Mouse (Mus musculus) MEL (cell line): ENCODE results near the gene Naga.

ENCODE experiments used
- EP300 ChIP-seq, 2 experiments: IDR thresholded peaks; 2 replicates each; pipeline ENCODE4 v1.6.1; 2011; ENCODE audit warnings: improper control_type of control experiment in 2 of 2, low read length in 2 of 2, low read depth in 1 of 2, mild to moderate bottlenecking in 1 of 2
- GATA1 ChIP-seq: IDR thresholded peaks from 2 replicates; pipeline ENCODE4 v1.6.1; 2011; ENCODE audit warnings: low read depth, low read length, improper control_type of control experiment
- KAT2A ChIP-seq: conservative IDR thresholded peaks from 2 replicates; pipeline ENCODE4 v1.6.1; 2012; ENCODE audit warnings: low read depth, low read length, improper control_type of control experiment, inconsistent platforms
- MYB ChIP-seq: IDR thresholded peaks from 2 replicates; pipeline ENCODE4 v1.6.1; 2011; ENCODE audit warnings: mild to moderate bottlenecking, low read depth, low read length, improper control_type of control experiment
- POLR2AphosphoS5 ChIP-seq: IDR thresholded peaks from 2 replicates; pipeline ENCODE4 v1.6.1; 2012; ENCODE audit warnings: low read depth, borderline replicate concordance, mild to moderate bottlenecking, inconsistent platforms, low read length, moderate library complexity, mixed read lengths
- ZC3H11A ChIP-seq: IDR thresholded peaks from 2 replicates; pipeline ENCODE4 v1.6.1; 2012; ENCODE audit warnings: low read depth, mild to moderate bottlenecking, inconsistent platforms, low read length, improper control_type of control experiment
- ZKSCAN1 ChIP-seq: IDR thresholded peaks from 2 replicates; pipeline ENCODE4 v1.6.1; 2012; ENCODE audit warnings: low read depth, mild to moderate bottlenecking, inconsistent platforms, low read length, improper control_type of control experiment, moderate library complexity

- TF ChIP-seq KAT2A = no peak
- no peak for TF ChIP-seq POLR2AphosphoS5
- no peak for TF ChIP-seq MYB
- no peak for TF ChIP-seq GATA1
- TF ChIP-seq EP300 (IDR thresholded peaks at IDR 0.05; ENCODE audit: low read depth in 1 of 2, low read length in 2 of 2) = no peak
- TF ChIP-seq ZKSCAN1 = no peak
- TF ChIP-seq ZC3H11A = no peak
Observed at GRCm38 (mm10) chr15:82325382-82325781, 13.3 kb downstream of the Naga start.
